Mouse (Mus musculus) stomach, postnatal 0 days (tissue): ENCODE measurements around the gene Gfra1.

Experiments
- CTCF ChIP-seq: IDR thresholded peaks from 2 replicates; pipeline ENCODE4 v1.5.1; 2016; ENCODE audit warnings: antibody characterized with exemption, low read depth, mild to moderate bottlenecking, moderate library complexity
- EP300 ChIP-seq: optimal IDR thresholded peaks from 2 replicates; pipeline ENCODE3; 2016; ENCODE audit warnings: antibody characterized with exemption

GRCm38 (mm10) chr19:58419278-58419677, 36.4 kb downstream of the Gfra1 start:
- TF ChIP-seq CTCF (no peak), EP300 (no peak)
